9 mouse cellular contexts compared by ENCODE assay signal in the genomic region with DNA sequence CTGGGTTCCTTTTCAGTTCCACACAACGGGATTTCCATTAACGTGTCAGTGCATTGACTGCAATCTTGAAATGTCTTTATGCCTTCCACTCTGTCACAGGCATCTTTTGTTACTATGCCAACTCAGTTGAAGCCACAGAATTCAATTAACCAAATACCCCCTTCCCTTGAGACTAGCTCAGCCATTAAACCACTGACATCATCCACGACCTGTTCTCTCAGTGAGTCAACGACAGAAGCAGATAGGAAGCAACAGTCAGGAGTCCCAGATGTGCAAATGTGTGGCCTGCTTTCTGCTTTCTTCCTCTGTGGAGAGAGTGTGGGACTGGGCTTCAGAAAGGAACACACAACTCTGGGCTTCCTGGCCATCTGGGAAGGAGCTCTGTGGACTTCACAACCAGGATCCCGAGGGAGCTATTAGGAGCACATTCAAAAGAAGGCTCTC. TPM values are rescaled to one million over a fixed set of nuclear protein-coding genes. Genes with fewer than 3 reads are reported as not detected.
A peak's percentile ranks its signal among the peaks of the same experiment; 100 is the strongest.
DNase-seq lines count a peak whose midpoint lies in the region; ATAC-seq and TF ChIP-seq lines count a peak whose summit lies in the region.
"Had no signal": no experiment of that assay in that cellular context is flagged by ENCODE, and none has a peak within 500 bp of the region (broad histone marks: within the 10 kb centered on the region; RNA-seq: fewer than 3 reads in every experiment).

No protein-coding gene starts in this region.

- no peak; the same call in 1 of the 2 replicates for TF ChIP-seq RAD21 in CH12.LX (IDR thresholded peaks at IDR 0.05; ENCODE audit: low read depth, low read length)

- no peak for ATAC-seq in heart, embryonic 11.5 days (replicated peaks; ENCODE audit: insufficient number of reproducible peaks, low FRiP score, low TSS enrichment)
- ATAC-seq in hindbrain, embryonic 16.5 days = peak; percentile 64
- ATAC-seq in megakaryocyte progenitor cell, adult 5-6 weeks (replicated peaks; ENCODE audit: poor library complexity) = no peak
- ATAC-seq: intestine, embryonic 15.5 days had no signal

- intact Hi-C loops in heart, adult 2 months (cut with DNase I) = loop anchor here (2.0 to 5.0 kb wide), 2 partner anchors 47 to 91 kb away; partner anchors contain the start of genes Adam17 and Ywhaq

- H3K27me3 ChIP-seq in heart, adult 2 months (ENCODE audit: control insufficient read depth, insufficient read depth, low read length) = no peaks in the 10 kb centered on the region
- H3K27me3 ChIP-seq in heart, embryonic 11.5 days (ENCODE audit: control insufficient read depth, insufficient read depth, low read length) = no peaks in the 10 kb centered on the region
- no peaks in the 10 kb centered on the region for H3K27me3 ChIP-seq in CH12.LX (replicated peaks)
- H3K27me3 ChIP-seq in hindbrain, embryonic 16.5 days (replicated peaks; ENCODE audit: control insufficient read depth, insufficient read depth, low read length) = no peaks in the 10 kb centered on the region
- H3K27me3 ChIP-seq: intestine, embryonic 15.5 days had no signal

- no peak for TF ChIP-seq EP300 in heart, adult 2 months (IDR thresholded peaks at IDR 0.05; ENCODE audit: insufficient read depth, low read depth, low read length)
- peak; percentile 86 for TF ChIP-seq EP300 in CH12.LX (IDR thresholded peaks at IDR 0.05; ENCODE audit: low read length)

- peak in 1 of 2 experiments; percentile 24 for DNase-seq in heart, adult 2 months
- DNase-seq in 3T3-L1 (ENCODE audit: low read depth, low spot score) (peak; percentile 46), CH12.LX (ENCODE audit: extremely low read depth) (peak; percentile 95)
- DNase-seq in urinary bladder, adult 18-20 months (ENCODE audit: low spot score in 2 of 2) = no peak
- DNase-seq: right cerebral cortex, postnatal 4 days had no signal

- no peak overlapping the region for H3K9ac ChIP-seq in heart, adult 2 months (ENCODE audit: low read depth, low read length)
- no peak overlapping the region for H3K9ac ChIP-seq in heart, embryonic 11.5 days (ENCODE audit: low read depth, low read length)
- peak overlapping the region; percentile 49 for H3K9ac ChIP-seq in CH12.LX (ENCODE audit: insufficient read depth, low read depth)
- no peak overlapping the region for H3K9ac ChIP-seq in hindbrain, embryonic 16.5 days (ENCODE audit: low read depth, low read length)
- H3K9ac ChIP-seq: intestine, embryonic 15.5 days had no signal

- H3K4me3 ChIP-seq in heart, adult 2 months = no peak overlapping the region
- H3K4me3 ChIP-seq in heart, embryonic 11.5 days (ENCODE audit: low read depth, low read length) = no peak overlapping the region
- peak overlapping the region in 1 of 3 experiments; percentile 10 for H3K4me3 ChIP-seq in CH12.LX (replicated peaks in 1 of 3; ENCODE audit: low read depth in 2 of 3, low read length in 2 of 3, poor library complexity in 1 of 3)
- no peak overlapping the region for H3K4me3 ChIP-seq in hindbrain, embryonic 16.5 days (ENCODE audit: low read length)
- H3K4me3 ChIP-seq: intestine, embryonic 15.5 days had no signal

- no peak for TF ChIP-seq CTCF in heart, adult 2 months (IDR thresholded peaks at IDR 0.05)
- TF ChIP-seq CTCF in CH12.LX (conservative IDR thresholded peaks at IDR 0.05 in 1 of 2, IDR thresholded peaks at IDR 0.05 in 1 of 2; ENCODE audit: low read depth in 2 of 2, low read length in 2 of 2) = no peak

- dilution Hi-C loops in CH12.LX (cut with MboI; ENCODE audit: extremely low pct_ligation_motif_present, extremely low pct_unique_long_range_greater_than_20kb, low sequenced_read_pairs) = no loop called here

- in situ Hi-C loops in CH12.LX (cut with MboI; ENCODE audit: low pct_ligation_motif_present, low pct_unique_long_range_greater_than_20kb, low sequenced_read_pairs) = loop anchor here (5.0 kb wide), 1 partner anchor 46 kb away; the partner anchor contains the start of gene Ywhaq

- TF ChIP-seq POLR2A in heart, adult 2 months (IDR thresholded peaks at IDR 0.05; ENCODE audit: insufficient read depth, low read depth, low read length) = no peak
- TF ChIP-seq POLR2A in CH12.LX (IDR thresholded peaks at IDR 0.05; ENCODE audit: low read depth, low read length) = peak; percentile 43; the same call in 1 of the 2 replicates

- peak overlapping the region; percentile 47 for H3K27ac ChIP-seq in heart, adult 2 months
- no peak overlapping the region for H3K27ac ChIP-seq in heart, embryonic 11.5 days (ENCODE audit: low read depth, low read length)
- peak overlapping the region; percentile 94 for H3K27ac ChIP-seq in CH12.LX (ENCODE audit: insufficient read depth, low read depth)
- no peak overlapping the region for H3K27ac ChIP-seq in hindbrain, embryonic 16.5 days (ENCODE audit: low read depth, low read length)
- H3K27ac ChIP-seq: intestine, embryonic 15.5 days had no signal

- no peaks in the 10 kb centered on the region for H3K79me2 ChIP-seq in heart, adult 2 months (replicated peaks; ENCODE audit: control insufficient read depth, insufficient read depth, low read length)
- no peaks in the 10 kb centered on the region for H3K79me2 ChIP-seq in CH12.LX (replicated peaks; ENCODE audit: control insufficient read depth, extremely low read depth, insufficient read depth, poor library complexity, severe bottlenecking)

- no peaks in the 10 kb centered on the region for H3K36me3 ChIP-seq in heart, adult 2 months (ENCODE audit: control insufficient read depth, insufficient read depth, low read length)
- no peaks in the 10 kb centered on the region for H3K36me3 ChIP-seq in heart, embryonic 11.5 days (ENCODE audit: control insufficient read depth, insufficient read depth, low read length)
- H3K36me3 ChIP-seq in CH12.LX (replicated peaks in 1 of 2; ENCODE audit: control insufficient read depth in 1 of 2, insufficient read depth in 1 of 2, low read length in 1 of 2) = no peaks in the 10 kb centered on the region
- no peaks in the 10 kb centered on the region for H3K36me3 ChIP-seq in hindbrain, embryonic 16.5 days (ENCODE audit: control insufficient read depth, insufficient read depth, low read length)
- H3K36me3 ChIP-seq: intestine, embryonic 15.5 days had no signal

- H3K4me2 ChIP-seq in heart, embryonic 11.5 days = no peak overlapping the region
- peak overlapping the region; percentile 77 for H3K4me2 ChIP-seq in CH12.LX (ENCODE audit: insufficient read depth, low read depth, poor library complexity, severe bottlenecking)
- H3K4me2 ChIP-seq in hindbrain, embryonic 16.5 days (ENCODE audit: low read length) = no peak overlapping the region
- H3K4me2 ChIP-seq: intestine, embryonic 15.5 days had no signal

- 33% methylated on average over 5 of the region's 5 CpGs for WGBS in heart, adult 2 months
- 57% methylated on average over 5 of the region's 5 CpGs for WGBS in heart, embryonic 11.5 days (ENCODE audit: insufficient replicate concordance)
- WGBS in hindbrain, embryonic 16.5 days = 24% methylated on average over 5 of the region's 5 CpGs

- H3K9me3 ChIP-seq in heart, embryonic 11.5 days (replicated peaks; ENCODE audit: control insufficient read depth, low read length) = no peaks in the 10 kb centered on the region
- H3K9me3 ChIP-seq in CH12.LX (replicated peaks; ENCODE audit: low read length) = no peaks in the 10 kb centered on the region
- H3K9me3 ChIP-seq in hindbrain, embryonic 16.5 days (ENCODE audit: control insufficient read depth, low read length) = no peaks in the 10 kb centered on the region
- H3K9me3 ChIP-seq: intestine, embryonic 15.5 days had no signal

- H3K4me1 ChIP-seq in heart, adult 2 months (ENCODE audit: control insufficient read depth, insufficient read depth, low read length) = peaks cover 1% of the 10 kb centered on the region
- no peaks in the 10 kb centered on the region for H3K4me1 ChIP-seq in heart, embryonic 11.5 days (ENCODE audit: control insufficient read depth, insufficient read depth, low read length)
- H3K4me1 ChIP-seq in CH12.LX (ENCODE audit: control insufficient read depth in 1 of 2, insufficient read depth in 2 of 2) = peaks cover 9 to 51% of the 10 kb centered on the region in 2 experiments
- no peaks in the 10 kb centered on the region for H3K4me1 ChIP-seq in hindbrain, embryonic 16.5 days (ENCODE audit: control insufficient read depth, insufficient read depth, low read depth, low read length)
- H3K4me1 ChIP-seq: intestine, embryonic 15.5 days had no signal

TF ChIP-seq in CH12.LX, 34 proteins besides CTCF, POLR2A, EP300 and RAD21 (continues in another document):
- peak; percentile 85 for TF ChIP-seq MEF2A (IDR thresholded peaks at IDR 0.05; ENCODE audit: borderline replicate concordance, low read depth, low read length)
- no peak for TF ChIP-seq ZKSCAN1 (IDR thresholded peaks at IDR 0.05; ENCODE audit: borderline replicate concordance, low read depth, low read length)
- TF ChIP-seq HCFC1 (IDR thresholded peaks at IDR 0.05; ENCODE audit: low read depth, low read length) = peak; percentile 37; the same call in 1 of the 2 replicates
- no peak for TF ChIP-seq UBTF (IDR thresholded peaks at IDR 0.05; ENCODE audit: low read depth, low read length)
- 0 out of 2 replicates have a peak, but pooled peaks have one; percentile 64 for TF ChIP-seq CHD1 (IDR thresholded peaks at IDR 0.05; ENCODE audit: low read depth, low read length)
- TF ChIP-seq KAT2A (IDR thresholded peaks at IDR 0.05; ENCODE audit: insufficient replicate concordance, low read length) = no peak
- peak; percentile 49 for TF ChIP-seq ELF1 (IDR thresholded peaks at IDR 0.05; ENCODE audit: low read depth, low read length)
- TF ChIP-seq MAFK (IDR thresholded peaks at IDR 0.05; ENCODE audit: insufficient replicate concordance, low read length) = peak; percentile 72; the same call in 1 of the 2 replicates
- 0 out of 2 replicates have a peak, but pooled peaks have one; percentile 10 for TF ChIP-seq ZNF384 (IDR thresholded peaks at IDR 0.05; ENCODE audit: low read depth, low read length)
- no peak for TF ChIP-seq ZC3H11A (IDR thresholded peaks at IDR 0.05; ENCODE audit: low read depth, low read length)
- peak; percentile 74 for TF ChIP-seq BHLHE40 (IDR thresholded peaks at IDR 0.05; ENCODE audit: low read depth, low read length)
- TF ChIP-seq E2F4 (IDR thresholded peaks at IDR 0.05; ENCODE audit: insufficient replicate concordance, low read depth, low read length) = no peak
- TF ChIP-seq ZMIZ1 (IDR thresholded peaks at IDR 0.05; ENCODE audit: low read depth, low read length) = peak; percentile 75
- peak; percentile 64 for TF ChIP-seq MYC (IDR thresholded peaks at IDR 0.05; ENCODE audit: low read depth, low read length)

RNA-seq across cellular contexts. Expression of gene Ywhaq, which starts 46.0 kb away (rescaled TPM):
- 10 to 100 TPM; 65.8 to 74.6 TPM for total RNA-seq in heart, adult 2 months (2021)
- polyA plus RNA-seq in heart, adult 2 months (2012; rRNA removed) = 27.7 and 43.2 TPM in 2 replicates
- 608 and 623 TPM in 2 replicates for polyA plus RNA-seq in heart, embryonic 11.5 days (2014; fragmentation: Nextera tagmentation; extraction: Ambion mirVana)
- total RNA-seq in CH12.LX (2012; rRNA removed) (217 and 253 TPM in 2 replicates), CH12.LX (2014; rRNA removed) (392 and 409 TPM in 2 replicates)
- polyA plus RNA-seq in CH12.LX (2012; ENCODE audit: insufficient read length, low read depth) = 207 and 234 TPM in 2 replicates
- 1,107 and 1,184 TPM in 2 replicates for polyA plus RNA-seq in hindbrain, embryonic 16.5 days (2015; fragmentation: Nextera tagmentation; extraction: Ambion mirVana)
- total RNA-seq in megakaryocyte progenitor cell, adult 5-6 weeks (2015) = 333 and 362 TPM in 2 replicates
- total RNA-seq in megakaryocyte progenitor cell, adult 5-6 weeks (2017) = 169 and 171 TPM in 2 replicates

Comparison
In these comparisons a context has a peak if more than half of its experiments do, and no peak if none do; other contexts are left out.
1. H3K27ac ChIP-seq: peak in heart, adult 2 months (single experiment) and CH12.LX (single experiment); none in heart, embryonic 11.5 days (single experiment) and hindbrain, embryonic 16.5 days (single experiment).
2. DNase-seq: peak in 3T3-L1 (single experiment) and CH12.LX (single experiment); none in urinary bladder, adult 18-20 months (0 of 2).